In genomic region chr5:23114249-23114648, GRCm38 (mm10) we compare ENCODE assay signal across 24 mouse cellular contexts.
"Had no signal": no experiment of that assay in that cellular context is flagged by ENCODE, and none has a peak within 500 bp of the region (broad histone marks: within the 10 kb centered on the region; RNA-seq: fewer than 3 reads in every experiment).

No protein-coding gene starts in this region.

- H3K27ac ChIP-seq: gastrocnemius, adult 2 months; heart, adult 2 months; heart, embryonic 10.5 days; hindbrain, embryonic 10.5 days; hindbrain, embryonic 12.5 days; hindbrain, embryonic 14.5 days; intestine, embryonic 15.5 days; layer of hippocampus, adult 2 months; limb, embryonic 10.5 days; limb, embryonic 12.5 days had no signal

- ATAC-seq: hindbrain, embryonic 16.5 days; inflammation-experienced regulatory T-cells, adult 6 months; intestine, embryonic 15.5 days; intestine, postnatal 0 days had no signal

- H3K9ac ChIP-seq: heart, embryonic 12.5 days; hindbrain, embryonic 12.5 days; hindbrain, embryonic 14.5 days; intestine, embryonic 15.5 days; limb, embryonic 12.5 days had no signal

- DNase-seq: gastrocnemius, adult 2 months; gastrocnemius, postnatal 10 days; gastrocnemius, postnatal 25 days; heart, adult 11 months; heart, postnatal 10 days; heart, postnatal 4 days; kidney, adult 18-20 months; kidney, adult 8-10 months; kidney, postnatal 10 days; kidney, postnatal 25 days; kidney, postnatal 4 days had no signal

- H3K4me3 ChIP-seq: gastrocnemius, adult 2 months; heart, adult 2 months; heart, embryonic 10.5 days; heart, embryonic 12.5 days; hindbrain, embryonic 10.5 days; hindbrain, embryonic 12.5 days; intestine, embryonic 15.5 days; layer of hippocampus, adult 2 months; limb, embryonic 10.5 days; limb, embryonic 12.5 days had no signal

- H3K36me3 ChIP-seq: heart, embryonic 10.5 days; heart, embryonic 12.5 days; hindbrain, embryonic 10.5 days; hindbrain, embryonic 12.5 days; intestine, embryonic 15.5 days; limb, embryonic 10.5 days; limb, embryonic 12.5 days had no signal

- H3K27me3 ChIP-seq: heart, embryonic 12.5 days; hindbrain, embryonic 12.5 days; intestine, embryonic 15.5 days; limb, embryonic 12.5 days had no signal

- H3K4me1 ChIP-seq: heart, embryonic 10.5 days; heart, embryonic 12.5 days; hindbrain, embryonic 10.5 days; hindbrain, embryonic 12.5 days; intestine, embryonic 15.5 days; limb, embryonic 10.5 days; limb, embryonic 12.5 days had no signal
